25 mouse cellular contexts compared by ENCODE assay signal in the genomic region with DNA sequence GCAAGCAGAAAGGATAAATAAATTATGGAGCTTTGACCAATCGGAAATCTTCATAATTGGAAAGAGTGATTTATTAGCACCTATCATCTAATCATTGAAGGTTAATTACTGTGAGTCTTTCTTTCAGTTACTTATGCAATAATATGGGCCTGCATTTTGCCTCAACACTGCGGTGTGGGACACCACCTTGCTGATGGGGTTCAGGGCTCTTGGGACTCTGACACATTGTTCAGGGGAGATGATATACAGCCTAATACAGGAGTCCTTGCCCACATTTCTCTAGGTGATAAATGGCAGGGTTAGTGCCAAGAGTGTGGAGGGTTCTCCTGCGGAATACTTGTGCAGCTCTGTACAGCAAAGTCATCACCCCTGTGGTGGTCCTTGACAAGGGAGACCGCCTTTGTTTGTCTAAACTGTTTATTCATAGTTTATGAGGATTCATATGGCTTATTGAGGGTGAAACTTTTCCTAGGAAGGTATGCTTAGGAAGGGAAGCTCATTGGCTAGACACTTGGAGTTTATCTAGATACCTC.
"Had no signal": no experiment of that assay in that cellular context is flagged by ENCODE, and none has a peak within 500 bp of the region (broad histone marks: within the 10 kb centered on the region; RNA-seq: fewer than 3 reads in every experiment).

No protein-coding gene starts in this region.

- H3K4me3 ChIP-seq: gastrocnemius, adult 2 months; heart, embryonic 10.5 days; heart, embryonic 12.5 days; hindbrain, embryonic 13.5 days; intestine, embryonic 15.5 days; layer of hippocampus, adult 2 months; left cerebral cortex, adult 2 months; limb, embryonic 10.5 days; limb, embryonic 12.5 days had no signal

- H3K9ac ChIP-seq: heart, embryonic 12.5 days; hindbrain, embryonic 13.5 days; intestine, embryonic 15.5 days; limb, embryonic 12.5 days had no signal

- H3K27me3 ChIP-seq: heart, embryonic 12.5 days; hindbrain, embryonic 13.5 days; intestine, embryonic 15.5 days; limb, embryonic 12.5 days had no signal

- DNase-seq: gastrocnemius, adult 2 months; gastrocnemius, postnatal 10 days; gastrocnemius, postnatal 25 days; heart, adult 18-20 months; heart, postnatal 10 days; heart, postnatal 4 days; kidney, adult 18-20 months; kidney, adult 8-10 months; kidney, postnatal 14 days; kidney, postnatal 36 days; liver had no signal

- H3K4me2 ChIP-seq: heart, embryonic 12.5 days; hindbrain, embryonic 13.5 days; intestine, embryonic 15.5 days; limb, embryonic 12.5 days; liver, embryonic 11.5 days had no signal

- ATAC-seq: forebrain, embryonic 16.5 days; hindbrain, embryonic 16.5 days; inflammation-experienced regulatory T-cells, adult 6 months; intestine, embryonic 15.5 days; intestine, postnatal 0 days had no signal

- H3K27ac ChIP-seq: gastrocnemius, adult 2 months; heart, embryonic 10.5 days; hindbrain, embryonic 13.5 days; intestine, embryonic 15.5 days; kidney, postnatal 0 days; layer of hippocampus, adult 2 months; left cerebral cortex, adult 2 months; limb, embryonic 10.5 days; limb, embryonic 12.5 days had no signal

- H3K36me3 ChIP-seq: heart, embryonic 10.5 days; heart, embryonic 12.5 days; hindbrain, embryonic 13.5 days; intestine, embryonic 15.5 days; limb, embryonic 10.5 days; limb, embryonic 12.5 days had no signal

- H3K9me3 ChIP-seq: heart, embryonic 10.5 days; heart, embryonic 12.5 days; hindbrain, embryonic 13.5 days; intestine, embryonic 15.5 days; limb, embryonic 10.5 days; limb, embryonic 12.5 days had no signal

- H3K4me1 ChIP-seq: heart, embryonic 10.5 days; heart, embryonic 12.5 days; hindbrain, embryonic 13.5 days; intestine, embryonic 15.5 days; limb, embryonic 10.5 days; limb, embryonic 12.5 days had no signal
